Mouse (Mus musculus) megakaryocyte, embryonic 14.5 days (primary cell): ENCODE measurements around the gene Capn12.
A peak's percentile ranks its signal among the peaks of the same experiment; 100 is the strongest.

Source experiments
- FLI1 ChIP-seq: IDR thresholded peaks from 2 replicates; pipeline ENCODE4 v1.6.1; 2012; ENCODE audit warnings: low read length, inconsistent platforms, mixed read lengths
- GATA1 ChIP-seq: IDR thresholded peaks from 3 replicates; pipeline ENCODE4 v1.6.1; 2012; ENCODE audit warnings: mixed read lengths, low read length, inconsistent platforms, borderline replicate concordance

DNA sequence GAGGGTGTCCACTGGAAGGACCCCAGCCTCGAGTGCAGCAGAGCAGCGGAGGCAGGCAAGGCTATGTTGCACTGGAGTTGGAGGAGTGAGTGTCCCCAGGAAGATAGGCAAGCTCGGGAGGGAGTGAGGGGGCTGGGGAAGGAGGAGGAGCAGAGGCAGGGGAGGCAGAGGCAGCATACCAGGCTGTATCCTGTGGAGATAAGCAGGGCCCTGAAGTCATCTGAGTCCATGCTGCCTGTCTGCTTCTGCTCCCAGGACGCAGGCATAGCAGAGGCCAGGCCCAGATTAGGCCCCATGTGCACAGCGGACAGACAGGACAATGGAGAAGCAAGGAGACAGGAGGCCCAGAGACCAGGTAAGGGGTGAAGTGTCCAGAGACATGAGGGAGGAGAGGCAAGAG lies 13.7 kb downstream of the Capn12 start:
- TF ChIP-seq GATA1: peak; percentile 55; the same call in 2 of the 3 replicates
- TF ChIP-seq FLI1: no peak
